Mouse (Mus musculus) adrenal gland, adult 2 months (tissue): ENCODE measurements around the gene Nrip1. TPM values are rescaled to one million over a fixed set of nuclear protein-coding genes. Genes with fewer than 3 reads are reported as not detected.

Source experiments
- DNase-seq: peaks from one replicate; pipeline ENCODE4 v3.0.0; 2021
- polyA plus RNA-seq: library from polyadenylated mRNA; depleted of rRNA; stranded (reverse); fragments of >200 nt; gene quantifications from 2 replicates; pipeline ENCODE4 v1.2.3, GENCODE M21; 2012
- total RNA-seq, 2 experiments: library from RNA; stranded (reverse); gene quantifications; 2 replicates each; pipeline ENCODE4 v1.2.3; 2021

Nrip1 gene
- total and polyA plus RNA-seq, 3 experiments = 7.7 to 95.3 (median 80.3) TPM

- peak; percentile 84 for DNase-seq
These were observed 1.3 kb downstream of the Nrip1 start for GRCm38 (mm10) chr16:76372045-76372940.

GRCm38 (mm10) chr16:76371614-76371917 is 2.1 kb downstream of the Nrip1 start:
- no peak for DNase-seq

DNA sequence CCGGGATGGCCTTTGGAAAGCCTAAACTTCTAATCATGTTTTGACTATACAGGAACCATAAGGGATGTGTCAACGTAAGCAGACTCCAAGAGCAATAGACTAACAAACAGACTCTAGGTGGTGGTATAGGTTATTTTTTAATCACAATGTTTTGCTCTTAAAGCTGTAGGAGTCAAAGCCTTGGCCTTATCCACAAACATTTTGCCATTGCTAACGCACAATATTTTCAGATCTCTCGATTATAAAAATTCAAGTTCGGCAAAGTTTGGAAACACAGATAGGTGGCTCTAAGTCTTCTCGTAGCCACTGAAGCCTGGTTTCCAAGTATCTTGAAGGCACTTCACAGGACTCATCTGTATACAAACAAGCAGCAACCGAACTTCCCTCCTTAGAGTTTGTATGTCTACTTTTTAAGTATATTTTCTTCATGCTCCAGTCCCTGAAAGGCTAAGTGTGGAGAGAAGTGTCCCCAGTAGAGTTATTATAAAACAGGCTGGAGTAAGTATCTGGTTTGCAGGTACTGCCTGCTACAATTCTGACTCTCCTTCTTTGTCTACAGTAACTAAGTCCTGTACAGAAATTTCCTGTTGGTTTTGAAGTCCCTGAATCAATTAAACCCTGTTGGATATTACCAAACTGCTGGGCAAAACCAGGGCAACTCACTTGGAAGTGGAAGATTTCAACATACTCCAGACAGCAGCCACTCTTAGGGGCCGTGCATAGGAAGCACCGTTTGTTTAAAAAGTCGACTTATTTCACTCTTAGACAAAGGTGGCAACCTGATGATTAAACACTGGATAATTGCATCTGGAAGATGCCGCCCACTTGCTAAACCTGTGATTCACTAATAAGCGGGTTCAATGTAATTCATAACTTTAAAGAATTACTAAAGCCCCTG is 2.7 kb downstream of the Nrip1 start:
- no peak for DNase-seq

GRCm38 (mm10) chr16:76370041-76370715 is 3.4 kb downstream of the Nrip1 start:
- peak; percentile 74 for DNase-seq

DNA sequence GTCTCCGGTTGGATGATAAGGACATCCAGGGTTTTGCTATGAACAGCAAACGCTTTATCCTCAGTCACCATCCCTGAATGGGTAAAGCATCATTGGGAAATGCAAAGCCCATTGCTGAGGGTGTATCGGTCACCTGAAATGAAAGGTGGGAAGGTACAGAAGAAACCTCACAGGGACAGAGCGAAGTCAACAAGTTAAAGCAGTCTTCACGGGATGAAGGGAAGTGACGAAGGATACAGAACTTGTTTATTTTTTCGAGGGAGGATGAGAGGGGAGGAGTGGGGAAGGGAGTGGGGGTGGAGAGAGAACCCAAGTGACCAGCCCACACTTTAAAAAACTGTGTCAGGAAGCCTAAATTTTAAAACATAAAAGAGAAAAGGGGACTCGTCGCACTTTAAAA is 4.4 kb downstream of the Nrip1 start:
- no peak for DNase-seq

- DNase-seq = peak; percentile 56
These were observed 6.2 kb downstream of the Nrip1 start for GRCm38 (mm10) chr16:76367261-76367908.

DNA sequence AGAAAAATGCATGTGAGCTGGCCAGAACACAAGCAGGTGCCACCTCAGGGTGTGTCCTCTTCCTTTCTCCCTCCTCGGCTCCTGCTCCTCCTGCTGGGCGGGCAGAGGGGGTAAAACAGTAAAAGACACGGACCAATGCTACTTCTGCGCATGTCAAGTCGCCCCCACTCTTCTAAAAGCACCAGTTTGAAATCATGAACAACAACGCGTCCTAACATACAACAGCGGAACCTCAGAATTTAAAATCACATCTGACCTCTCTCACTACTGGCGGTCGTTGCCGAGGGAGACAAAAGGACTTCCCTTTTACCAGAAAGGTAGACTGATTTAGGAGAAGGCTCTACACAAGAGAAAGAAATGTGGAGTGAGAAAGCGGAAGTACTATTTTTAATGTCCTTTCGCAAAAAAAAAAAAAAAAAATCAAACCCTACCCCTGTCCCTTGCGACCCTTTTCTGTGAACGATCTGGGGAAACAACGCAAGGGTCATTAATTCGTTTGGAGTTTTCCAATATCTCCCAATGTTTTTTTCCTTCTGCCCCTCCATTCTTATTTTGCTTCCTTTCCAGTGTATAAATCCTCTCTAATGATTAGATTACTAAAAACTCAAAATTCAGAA is 7.7 kb downstream of the Nrip1 start:
- DNase-seq = no peak

- DNase-seq = peak; percentile 76
These were observed 8.4 kb downstream of the Nrip1 start for GRCm38 (mm10) chr16:76365237-76365636.

GRCm38 (mm10) chr16:76363641-76364040 is 10.0 kb downstream of the Nrip1 start:
- no peak for DNase-seq

GRCm38 (mm10) chr16:76362982-76363381 is 10.6 kb downstream of the Nrip1 start:
- no peak for DNase-seq

DNA sequence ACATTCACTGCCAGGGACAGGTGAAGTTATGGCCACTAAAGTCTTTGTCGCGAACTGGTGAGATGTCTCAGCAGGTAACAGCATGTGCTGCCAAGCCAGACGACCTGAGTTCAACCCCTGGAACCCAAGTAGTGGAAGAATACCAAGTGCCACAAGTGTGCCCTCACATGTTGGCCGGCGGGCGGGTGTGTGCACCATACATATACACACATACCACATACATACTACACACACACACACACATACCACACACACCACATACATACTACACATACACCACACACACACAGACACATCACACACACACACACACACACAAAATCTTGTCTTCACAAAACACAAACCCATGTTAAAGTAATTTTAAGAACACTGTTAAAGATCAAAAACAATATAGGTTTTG is 13.2 kb downstream of the Nrip1 start:
- DNase-seq = no peak

DNA sequence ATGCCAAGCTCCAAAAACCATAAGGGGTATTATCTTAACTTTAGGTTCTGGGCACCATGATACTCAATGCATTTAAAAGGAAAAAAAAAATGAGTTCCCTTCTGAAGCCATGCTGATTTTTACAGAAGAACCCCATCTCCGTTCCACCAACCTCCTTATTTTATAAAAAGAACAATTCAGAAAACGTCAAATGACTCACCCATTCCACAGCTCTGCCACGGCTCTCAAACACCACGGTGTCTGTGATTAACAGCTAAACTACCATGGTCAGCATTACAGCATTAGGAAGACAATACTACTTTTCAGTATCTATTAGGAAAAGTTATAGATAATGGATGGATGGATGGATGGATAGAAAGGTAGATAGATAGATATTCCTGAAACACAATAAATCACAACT is 14.9 kb downstream of the Nrip1 start:
- no peak for DNase-seq

GRCm38 (mm10) chr16:76358128-76358748 is 15.4 kb downstream of the Nrip1 start:
- no peak for DNase-seq

GRCm38 (mm10) chr16:76357155-76357554 is 16.5 kb downstream of the Nrip1 start:
- DNase-seq = no peak

- DNase-seq = no peak
These were observed 17.6 kb downstream of the Nrip1 start for GRCm38 (mm10) chr16:76355947-76356550.

GRCm38 (mm10) chr16:76355267-76355666 is 18.4 kb downstream of the Nrip1 start:
- no peak for DNase-seq

DNA sequence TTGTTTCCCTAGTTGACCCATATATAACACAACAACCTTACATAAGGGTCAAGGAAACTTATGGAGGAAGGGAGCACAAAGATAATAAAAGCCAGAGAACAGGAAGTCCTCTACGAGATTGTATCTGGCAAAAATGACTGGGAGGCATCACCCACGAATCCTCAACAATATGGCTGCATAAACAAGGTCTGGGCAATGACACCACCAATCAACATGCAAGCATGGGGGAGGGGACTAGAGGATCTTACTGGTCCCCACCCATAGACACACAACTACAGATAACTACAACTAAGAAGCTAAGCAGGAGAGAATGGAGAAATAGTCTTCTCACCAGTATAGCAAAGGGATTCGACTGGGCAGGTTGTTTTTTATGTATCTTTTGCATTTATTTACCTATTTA is 18.8 kb downstream of the Nrip1 start:
- no peak for DNase-seq

- no peak for DNase-seq
These were observed 19.3 kb downstream of the Nrip1 start for GRCm38 (mm10) chr16:76354289-76354688.

DNA sequence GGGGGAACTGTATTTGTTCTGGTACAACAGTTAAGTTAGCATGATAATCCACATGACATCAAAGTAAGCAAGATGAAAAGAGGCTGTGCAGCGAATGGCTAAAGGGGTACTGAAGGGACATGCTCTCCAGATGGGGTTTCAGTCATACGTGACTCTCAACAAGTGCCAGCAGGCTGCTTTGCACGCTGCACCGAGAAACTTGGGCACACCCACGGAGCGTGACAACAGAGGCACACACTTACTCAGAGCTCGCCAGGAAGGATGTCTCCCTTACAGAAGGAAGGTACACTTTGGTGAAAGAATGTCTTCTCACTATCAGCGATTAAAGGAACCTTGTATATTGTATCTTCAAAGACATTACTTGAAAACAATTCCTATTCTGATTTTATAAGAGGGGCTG is 22.7 kb downstream of the Nrip1 start:
- DNase-seq = no peak

DNA sequence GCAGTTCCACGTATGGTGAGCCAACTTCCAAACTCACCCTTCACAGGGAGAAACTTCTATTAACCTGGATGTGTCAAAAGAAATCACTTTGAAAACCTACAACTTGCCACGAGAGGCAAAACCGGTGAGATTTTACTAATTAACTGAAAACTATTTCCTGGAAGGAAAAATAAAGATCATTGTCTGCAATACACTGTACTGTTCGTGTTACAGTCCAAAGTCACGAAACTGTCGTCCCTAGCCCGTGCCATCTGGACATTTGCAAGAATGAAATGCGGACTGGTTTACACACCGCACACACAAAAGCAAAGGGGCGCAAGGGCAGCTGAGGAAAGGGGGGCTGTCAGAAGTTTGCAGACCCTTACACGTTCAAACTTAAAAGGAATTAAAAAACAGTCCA is 24.6 kb downstream of the Nrip1 start:
- no peak for DNase-seq
